ENCODE assay signal across 8 mouse cellular contexts in genomic region chr6:95109691-95110450, GRCm38 (mm10).
"Had no signal": no experiment of that assay in that cellular context is flagged by ENCODE, and none has a peak within 500 bp of the region (broad histone marks: within the 10 kb centered on the region; RNA-seq: fewer than 3 reads in every experiment).

No protein-coding gene starts in this region.

- DNase-seq: kidney, adult 8-10 months; kidney, postnatal 25 days; liver; liver, embryonic 13.5 days; liver, postnatal 0 days; lung, postnatal 14 days; right cerebral cortex, postnatal 25 days; thymus, postnatal 36 days had no signal
